Mouse (Mus musculus): ENCODE data around the gene Tmem199. TPM values are rescaled to one million over a fixed set of nuclear protein-coding genes. Genes with fewer than 3 reads are reported as not detected.

The Tmem199 gene
- polyA plus RNA-seq, 1 experiment from 2014 or later, result 43.9 TPM

- no peak for ATAC-seq (replicated peaks; ENCODE audit: extremely low read depth, insufficient read depth, low FRiP score)
- Histone ChIP-seq H3K4me3 (ENCODE audit: low read length) (no peak overlapping the region), H3K4me1 (ENCODE audit: control insufficient read depth, insufficient read depth, low read length) (peaks cover 12% of the 10 kb centered on the region), H3K27me3 (ENCODE audit: control insufficient read depth, insufficient read depth, low read length) (no peaks in the 10 kb centered on the region), H3K9me3 (replicated peaks; ENCODE audit: control insufficient read depth, low read length) (no peaks in the 10 kb centered on the region), H3K4me2 (ENCODE audit: low read depth, low read length) (no peak overlapping the region), H3K9ac (ENCODE audit: low read length) (no peak overlapping the region), H3K27ac (ENCODE audit: low read length) (no peak overlapping the region), H3K36me3 (ENCODE audit: control insufficient read depth, insufficient read depth) (peaks cover 7% of the 10 kb centered on the region)
- 79% methylated on average over 2 of the region's 2 CpGs for WGBS
Measured at GRCm38 (mm10) chr11:78547718-78548460, 35.9 kb upstream of the Tmem199 start.

DNA sequence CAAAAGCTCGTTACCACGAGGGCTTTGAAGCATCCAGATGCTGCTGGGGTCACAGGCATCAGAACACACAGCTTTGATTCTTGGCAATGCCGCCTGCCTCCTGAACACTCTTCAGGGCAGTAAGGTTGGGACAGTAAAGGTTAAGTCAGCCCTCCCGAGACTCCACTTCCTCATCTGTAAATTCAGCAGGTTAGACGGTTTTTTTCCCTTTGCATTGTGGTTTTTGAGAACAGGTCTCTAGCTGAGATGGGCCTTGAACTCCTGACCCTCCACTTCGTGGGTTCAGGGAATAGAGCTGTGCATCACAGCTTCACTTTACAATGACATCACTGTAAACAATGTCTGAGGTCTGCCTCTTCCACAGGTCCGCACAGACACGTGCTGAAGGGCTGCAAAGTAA, 33.2 kb upstream of the Tmem199 start:
- peaks cover 18% of the 10 kb centered on the region for H3K36me3 ChIP-seq (ENCODE audit: control insufficient read depth, insufficient read depth)
- ATAC-seq (replicated peaks; ENCODE audit: extremely low read depth, insufficient read depth, low FRiP score), result no peak
- no peak overlapping the region for H3K9ac ChIP-seq (ENCODE audit: low read length)
- H3K4me3 ChIP-seq (ENCODE audit: low read length), result no peak overlapping the region
- WGBS, result 58% methylated on average over 8 of the region's 8 CpGs
- H3K9me3 ChIP-seq (replicated peaks; ENCODE audit: control insufficient read depth, low read length), result no peaks in the 10 kb centered on the region
- no peak overlapping the region for H3K27ac ChIP-seq (ENCODE audit: low read length)
- peaks cover 9% of the 10 kb centered on the region for H3K4me1 ChIP-seq (ENCODE audit: control insufficient read depth, insufficient read depth, low read length)
- no peaks in the 10 kb centered on the region for H3K27me3 ChIP-seq (ENCODE audit: control insufficient read depth, insufficient read depth, low read length)
- no peak overlapping the region for H3K4me2 ChIP-seq (ENCODE audit: low read depth, low read length)

- no peaks in the 10 kb centered on the region for H3K27me3 ChIP-seq (ENCODE audit: control insufficient read depth, insufficient read depth, low read length)
- H3K4me2 ChIP-seq (ENCODE audit: low read depth, low read length), result no peak overlapping the region
- no peak for ATAC-seq (replicated peaks; ENCODE audit: extremely low read depth, insufficient read depth, low FRiP score)
- 88% methylated on average over 7 of the region's 7 CpGs for WGBS
- no peak overlapping the region for H3K9ac ChIP-seq (ENCODE audit: low read length)
- H3K4me1 ChIP-seq (ENCODE audit: control insufficient read depth, insufficient read depth, low read length), result peaks cover 6% of the 10 kb centered on the region
- H3K9me3 ChIP-seq (replicated peaks; ENCODE audit: control insufficient read depth, low read length), result no peaks in the 10 kb centered on the region
- no peak overlapping the region for H3K4me3 ChIP-seq (ENCODE audit: low read length)
- H3K36me3 ChIP-seq (ENCODE audit: control insufficient read depth, insufficient read depth), result peaks cover 24% of the 10 kb centered on the region
- H3K27ac ChIP-seq (ENCODE audit: low read length), result no peak overlapping the region
Measured at GRCm38 (mm10) chr11:78544449-78545111, 32.6 kb upstream of the Tmem199 start.

DNA sequence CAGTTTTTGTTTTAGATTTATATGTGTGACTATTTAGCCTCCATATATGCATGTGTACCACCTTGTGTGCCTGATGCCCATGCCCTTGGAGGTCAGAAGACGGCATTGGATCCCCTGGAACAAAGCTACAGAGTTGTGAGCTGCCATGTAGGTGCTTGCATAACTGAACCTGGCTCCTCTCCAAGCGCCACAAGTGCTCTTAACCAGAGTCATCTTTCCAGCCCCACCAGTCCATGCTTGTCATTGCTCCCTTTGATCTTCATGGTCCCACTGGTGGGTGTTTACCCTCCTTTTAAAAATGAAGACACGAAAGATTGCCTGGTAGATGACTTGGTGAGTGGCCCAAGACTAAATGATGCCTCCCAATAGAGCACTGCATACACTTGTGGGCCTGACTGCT, 28.4 kb upstream of the Tmem199 start:
- no peak for ATAC-seq (replicated peaks; ENCODE audit: extremely low read depth, insufficient read depth, low FRiP score)
- Histone ChIP-seq H3K36me3 (ENCODE audit: control insufficient read depth, insufficient read depth) (peaks cover 35% of the 10 kb centered on the region), H3K4me3 (ENCODE audit: low read length) (no peak overlapping the region), H3K4me2 (ENCODE audit: low read depth, low read length) (no peak overlapping the region), H3K9ac (ENCODE audit: low read length) (no peak overlapping the region), H3K27ac (ENCODE audit: low read length) (no peak overlapping the region), H3K27me3 (ENCODE audit: control insufficient read depth, insufficient read depth, low read length) (no peaks in the 10 kb centered on the region), H3K4me1 (ENCODE audit: control insufficient read depth, insufficient read depth, low read length) (peaks cover 10% of the 10 kb centered on the region), H3K9me3 (replicated peaks; ENCODE audit: control insufficient read depth, low read length) (no peaks in the 10 kb centered on the region)
- 77% methylated on average over 3 of the region's 3 CpGs for WGBS

DNA sequence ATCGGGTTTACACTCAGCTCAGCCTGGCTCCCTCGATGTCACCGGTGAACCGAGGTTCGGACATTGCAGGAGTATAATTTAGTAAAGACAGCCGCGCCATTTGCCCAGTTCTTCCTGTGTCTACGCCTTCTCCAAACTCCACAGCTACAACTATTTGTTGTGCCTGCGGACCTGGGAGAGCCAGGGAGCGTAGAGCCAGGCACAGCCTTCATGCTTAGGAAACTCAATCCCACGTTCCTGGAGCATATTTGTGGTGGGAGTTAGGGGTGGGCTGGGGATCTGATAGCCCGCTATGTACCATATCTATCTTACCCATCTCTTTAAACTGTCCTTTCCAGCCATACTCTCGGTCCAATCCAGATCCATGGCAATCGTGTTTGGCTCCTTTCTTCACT, 24.7 kb upstream of the Tmem199 start:
- no peaks in the 10 kb centered on the region for H3K27me3 ChIP-seq (ENCODE audit: control insufficient read depth, insufficient read depth, low read length)
- H3K36me3 ChIP-seq (ENCODE audit: control insufficient read depth, insufficient read depth), result peaks cover 25% of the 10 kb centered on the region
- peak overlapping the region; percentile 80 for H3K4me3 ChIP-seq (ENCODE audit: low read length)
- H3K27ac ChIP-seq (ENCODE audit: low read length), result peak overlapping the region; percentile 83
- 0 out of 2 replicates have a peak, but pooled peaks have one; percentile 1 for ATAC-seq (replicated peaks; ENCODE audit: extremely low read depth, insufficient read depth, low FRiP score)
- no peaks in the 10 kb centered on the region for H3K9me3 ChIP-seq (replicated peaks; ENCODE audit: control insufficient read depth, low read length)
- H3K4me2 ChIP-seq (ENCODE audit: low read depth, low read length), result peak overlapping the region; percentile 86
- H3K4me1 ChIP-seq (ENCODE audit: control insufficient read depth, insufficient read depth, low read length), result peaks cover 20% of the 10 kb centered on the region
- under 1% methylated on average over 14 of the region's 14 CpGs for WGBS
- H3K9ac ChIP-seq (ENCODE audit: low read length), result peak overlapping the region; percentile 88

GRCm38 (mm10) chr11:78536080-78536689, 24.2 kb upstream of the Tmem199 start, which contains the start of the genes Tnfaip1 and Ift20:
TSS of gene Tnfaip1 (minus strand) at chr11:78536332.
TSS of gene Ift20 (plus strand) at chr11:78536361.
- Histone ChIP-seq H3K4me3 (ENCODE audit: low read length) (peak within 1 kb of the TSS; percentile 80), H3K36me3 (ENCODE audit: control insufficient read depth, insufficient read depth) (peaks cover 25% of the 10 kb centered on the region), H3K9me3 (replicated peaks; ENCODE audit: control insufficient read depth, low read length) (no peaks in the 10 kb centered on the region), H3K4me2 (ENCODE audit: low read depth, low read length) (peak within 1 kb of the TSS; percentile 86), H3K4me1 (ENCODE audit: control insufficient read depth, insufficient read depth, low read length) (peaks cover 20% of the 10 kb centered on the region), H3K27me3 (ENCODE audit: control insufficient read depth, insufficient read depth, low read length) (no peaks in the 10 kb centered on the region), H3K9ac (ENCODE audit: low read length) (peak within 1 kb of the TSS; percentile 88), H3K27ac (ENCODE audit: low read length) (peak within 1 kb of the TSS; percentile 94)
- WGBS, result under 1% methylated on average over 52 of the region's 52 CpGs
- ATAC-seq (replicated peaks; ENCODE audit: extremely low read depth, insufficient read depth, low FRiP score), result peak; percentile 98

- Histone ChIP-seq H3K4me2 (ENCODE audit: low read depth, low read length) (peak overlapping the region; percentile 82), H3K27me3 (ENCODE audit: control insufficient read depth, insufficient read depth, low read length) (no peaks in the 10 kb centered on the region), H3K9me3 (replicated peaks; ENCODE audit: control insufficient read depth, low read length) (no peaks in the 10 kb centered on the region), H3K4me3 (ENCODE audit: low read length) (peak overlapping the region; percentile 80), H3K36me3 (ENCODE audit: control insufficient read depth, insufficient read depth) (peaks cover 20% of the 10 kb centered on the region), H3K27ac (ENCODE audit: low read length) (peak overlapping the region; percentile 94), H3K9ac (ENCODE audit: low read length) (peak overlapping the region; percentile 85), H3K4me1 (ENCODE audit: control insufficient read depth, insufficient read depth, low read length) (peaks cover 20% of the 10 kb centered on the region)
- ATAC-seq (replicated peaks; ENCODE audit: extremely low read depth, insufficient read depth, low FRiP score), result peak; percentile 3; the same call in 1 of the 2 replicates
- WGBS, result 1% methylated on average over 23 of the region's 23 CpGs
Measured at GRCm38 (mm10) chr11:78535376-78536079, 23.6 kb upstream of the Tmem199 start.

- H3K4me2 ChIP-seq (ENCODE audit: low read depth, low read length), result peak overlapping the region; percentile 82
- peak overlapping the region; percentile 80 for H3K4me3 ChIP-seq (ENCODE audit: low read length)
- peaks cover 20% of the 10 kb centered on the region for H3K4me1 ChIP-seq (ENCODE audit: control insufficient read depth, insufficient read depth, low read length)
- 77% methylated on average over 4 of the region's 4 CpGs for WGBS
- peaks cover 16% of the 10 kb centered on the region for H3K36me3 ChIP-seq (ENCODE audit: control insufficient read depth, insufficient read depth)
- no peak for ATAC-seq (replicated peaks; ENCODE audit: extremely low read depth, insufficient read depth, low FRiP score)
- peak overlapping the region; percentile 94 for H3K27ac ChIP-seq (ENCODE audit: low read length)
- no peak overlapping the region for H3K9ac ChIP-seq (ENCODE audit: low read length)
- no peaks in the 10 kb centered on the region for H3K9me3 ChIP-seq (replicated peaks; ENCODE audit: control insufficient read depth, low read length)
- H3K27me3 ChIP-seq (ENCODE audit: control insufficient read depth, insufficient read depth, low read length), result no peaks in the 10 kb centered on the region
Measured at GRCm38 (mm10) chr11:78534516-78534915, 22.5 kb upstream of the Tmem199 start.
